Mouse (Mus musculus) lung, embryonic 16.5 days (tissue): Measurements from ENCODE around the gene Ephb6. TPM values are rescaled to one million over a fixed set of nuclear protein-coding genes. Genes with fewer than 3 reads are reported as not detected.
"Not testable (repeated sequence)": the region's sequence is repeated elsewhere in the genome, so short reads cannot be mapped to it uniquely, and the experiment has no call there.

Source experiments
- ATAC-seq: fragments of 200-750 bp; cut with Nextera tagmentation; 2 replicates; pipeline ENCODE4 v1.8.0; 2017; ENCODE audit warnings: low read depth, mild to moderate bottlenecking, moderate library complexity
- H3K27ac ChIP-seq: fragments of 300-500 bp; sonication (generic); 2 replicates; pipeline ENCODE4 v1.5.1; 2014; ENCODE audit warnings: mild to moderate bottlenecking, control low read depth, low read length
- H3K27me3 ChIP-seq: fragments of 300-500 bp; sonication (generic); 2 replicates; pipeline ENCODE4 v1.6.1; 2014; ENCODE audit warnings: low read depth, low read length, mixed read lengths; ENCODE audit not compliant: control insufficient read depth, insufficient read depth
- H3K36me3 ChIP-seq: fragments of 300-500 bp; sonication (generic); 2 replicates; pipeline ENCODE4 v1.6.1; 2014; ENCODE audit warnings: low read length; ENCODE audit not compliant: control insufficient read depth, insufficient read depth
- H3K4me1 ChIP-seq: fragments of 300-500 bp; sonication (generic); replicated peaks from 2 replicates; pipeline ENCODE4 v1.6.1; 2014; ENCODE audit warnings: low read length, mixed read lengths; ENCODE audit not compliant: control insufficient read depth, insufficient read depth
- H3K4me2 ChIP-seq: fragments of 300-500 bp; sonication (generic); 2 replicates; pipeline ENCODE4 v1.6.1; 2014; ENCODE audit warnings: low read depth, low read length, control low read depth
- H3K4me3 ChIP-seq: fragments of 300-500 bp; sonication (generic); 2 replicates; pipeline ENCODE4 v1.5.1; 2014; ENCODE audit warnings: mild to moderate bottlenecking, low read length, control low read depth
- H3K9ac ChIP-seq: fragments of 300-500 bp; sonication (generic); 2 replicates; pipeline ENCODE4 v1.6.1; 2014; ENCODE audit warnings: low read length, control low read depth
- H3K9me3 ChIP-seq: fragments of 300-500 bp; sonication (generic); 2 replicates; pipeline ENCODE4 v1.6.1; 2016; ENCODE audit warnings: low read length; ENCODE audit not compliant: control insufficient read depth
- WGBS: fragments of 180-500 bp; shearing (Covaris S2); extraction: QIAGEN DNeasy Blood & Tissue Kit; methylation state at CpG from one replicate; pipeline ENCODE4 v1.1.7; 2014; 5-methylcytosine and 5-hydroxymethylcytosine counted together
- polyA plus RNA-seq: library from polyadenylated mRNA; unstranded; fragments of >200 nt; fragmentation: Nextera tagmentation; extraction: Ambion mirVana; gene quantifications from 2 replicates; pipeline ENCODE4 v1.2.1, GENCODE M21; 2015

Gene Ephb6
- polyA plus RNA-seq = 12.0 and 15.6 TPM in 2 replicates

DNA sequence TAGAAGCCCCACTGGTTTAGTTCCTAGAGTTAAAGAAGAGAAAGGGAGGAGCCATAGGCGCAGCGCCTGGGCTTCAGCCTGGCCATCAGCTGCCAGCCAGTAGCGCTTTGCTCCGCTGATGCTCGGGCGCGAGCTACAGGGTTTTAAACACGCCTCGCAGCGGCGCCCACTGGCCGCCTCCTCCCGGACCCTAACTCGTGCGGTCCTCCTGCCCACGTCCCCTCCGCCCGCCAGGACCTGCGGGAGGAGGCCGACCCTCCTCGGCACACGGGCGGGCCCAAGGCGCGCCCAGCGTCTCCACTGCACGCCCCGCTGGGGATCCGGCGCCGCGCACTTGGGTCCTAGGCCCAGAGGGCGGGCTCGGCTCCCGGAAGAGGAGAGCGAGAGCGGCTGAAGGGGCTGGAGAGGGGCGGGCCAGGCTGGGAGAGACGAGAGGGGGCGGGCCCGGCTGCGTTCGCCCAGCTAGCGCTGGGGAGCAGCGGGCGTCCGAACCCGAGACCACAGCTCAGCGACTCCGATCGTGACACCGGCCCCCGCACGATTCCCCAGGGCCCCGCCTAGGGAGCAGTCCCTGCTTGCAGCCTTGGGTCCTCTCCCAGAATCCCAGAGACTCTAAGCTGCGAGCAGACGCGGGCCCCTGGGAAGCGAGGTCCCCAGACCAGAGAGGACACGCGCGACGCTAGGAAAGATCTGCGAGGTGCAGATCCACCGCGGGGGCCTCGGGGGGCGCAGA is at the start of gene Ephb6:
Ephb6 (plus strand) TSS at position 422 of the 733 bp plus-strand sequence.
- under 1% methylated on average over 63 of the region's 68 CpGs for WGBS

GRCm38 (mm10) chr6:41556389-41556788 is 48.9 kb upstream of the Ephb6 start:
- Histone ChIP-seq H3K36me3 (no peaks in the 10 kb centered on the region), H3K4me1 (no peaks in the 10 kb centered on the region), H3K9me3 (no peaks in the 10 kb centered on the region), H3K27me3 (no peaks in the 10 kb centered on the region), H3K27ac (no peak overlapping the region), H3K4me2 (no peak overlapping the region), H3K9ac (no peak overlapping the region), H3K4me3 (no peak overlapping the region)
- no peak for ATAC-seq

More for the DNA sequence above, at the start of gene Ephb6:
- H3K9me3 ChIP-seq = no peaks in the 10 kb centered on the region
- H3K4me1 ChIP-seq = peaks cover 9% of the 10 kb centered on the region
- no peaks in the 10 kb centered on the region for H3K36me3 ChIP-seq
- peak within 1 kb of the TSS; percentile 96 for H3K4me2 ChIP-seq
- peak; percentile 98 for ATAC-seq
- H3K27ac ChIP-seq = peak within 1 kb of the TSS; percentile 91
- peak within 1 kb of the TSS; percentile 80 for H3K9ac ChIP-seq
- H3K27me3 ChIP-seq = no peaks in the 10 kb centered on the region
- H3K4me3 ChIP-seq = peak within 1 kb of the TSS; percentile 77

GRCm38 (mm10) chr6:41557468-41557867 is 47.8 kb upstream of the Ephb6 start:
- no peak for ATAC-seq
- H3K9me3 ChIP-seq = no peaks in the 10 kb centered on the region
- H3K9ac ChIP-seq = no peak overlapping the region
- no peaks in the 10 kb centered on the region for H3K27me3 ChIP-seq
- no peak overlapping the region for H3K4me3 ChIP-seq
- no peak overlapping the region for H3K27ac ChIP-seq
- no peak overlapping the region for H3K4me2 ChIP-seq
- H3K4me1 ChIP-seq = no peaks in the 10 kb centered on the region
- WGBS = 77% methylated on average over 5 of the region's 5 CpGs
- no peaks in the 10 kb centered on the region for H3K36me3 ChIP-seq

GRCm38 (mm10) chr6:41558271-41558670 is 47.0 kb upstream of the Ephb6 start:
- 22% methylated on average over 2 of the region's 2 CpGs for WGBS
- H3K4me2 ChIP-seq = no peak overlapping the region
- no peak for ATAC-seq
- H3K27me3 ChIP-seq = no peaks in the 10 kb centered on the region
- H3K9me3 ChIP-seq = no peaks in the 10 kb centered on the region
- H3K27ac ChIP-seq = no peak overlapping the region
- no peak overlapping the region for H3K4me3 ChIP-seq
- H3K4me1 ChIP-seq = no peaks in the 10 kb centered on the region
- H3K36me3 ChIP-seq = no peaks in the 10 kb centered on the region
- H3K9ac ChIP-seq = no peak overlapping the region

- 40% methylated on average over 3 of the region's 3 CpGs for WGBS
Measured at GRCm38 (mm10) chr6:41559331-41559730, 46.0 kb upstream of the Ephb6 start.

GRCm38 (mm10) chr6:41560273-41560672 is 45.0 kb upstream of the Ephb6 start:
- no peaks in the 10 kb centered on the region for H3K9me3 ChIP-seq
- 78% methylated on average over 2 of the region's 2 CpGs for WGBS
- no peaks in the 10 kb centered on the region for H3K27me3 ChIP-seq
- H3K9ac ChIP-seq = no peak overlapping the region
- no peak overlapping the region for H3K4me2 ChIP-seq
- no peak for ATAC-seq
- no peak overlapping the region for H3K4me3 ChIP-seq
- H3K36me3 ChIP-seq = no peaks in the 10 kb centered on the region
- no peak overlapping the region for H3K27ac ChIP-seq
- H3K4me1 ChIP-seq = no peaks in the 10 kb centered on the region

More at GRCm38 (mm10) chr6:41559331-41559730, 46.0 kb upstream of the Ephb6 start:
- no peak for ATAC-seq
- Histone ChIP-seq H3K27ac (no peak overlapping the region), H3K4me3 (no peak overlapping the region), H3K27me3 (no peaks in the 10 kb centered on the region), H3K9me3 (no peaks in the 10 kb centered on the region), H3K9ac (no peak overlapping the region), H3K36me3 (no peaks in the 10 kb centered on the region), H3K4me2 (no peak overlapping the region), H3K4me1 (no peaks in the 10 kb centered on the region)

DNA sequence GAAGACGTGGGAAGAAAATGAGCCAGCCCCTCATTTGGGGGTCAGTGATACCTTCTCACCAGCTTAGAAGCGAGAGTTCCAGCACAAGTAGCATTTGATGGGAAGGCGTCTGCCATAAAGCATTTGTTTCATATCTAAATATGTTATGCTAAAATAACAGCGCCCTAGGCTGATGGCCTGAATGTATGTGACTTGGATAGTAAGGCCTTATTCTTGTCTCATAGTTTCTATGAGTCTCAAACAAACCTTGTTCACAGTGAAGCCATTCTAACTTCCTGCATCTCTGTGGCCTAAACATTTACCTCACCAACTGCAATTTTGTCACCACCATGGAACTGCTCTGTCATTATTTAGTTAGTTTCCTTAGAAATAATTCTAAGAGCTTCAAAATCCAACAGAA is 42.7 kb upstream of the Ephb6 start:
- no peak for ATAC-seq
- Histone ChIP-seq H3K4me3 (no peak overlapping the region; the same call in 1 of the 2 replicates), H3K9ac (no peak overlapping the region), H3K27me3 (no peaks in the 10 kb centered on the region), H3K9me3 (no peaks in the 10 kb centered on the region), H3K4me1 (no peaks in the 10 kb centered on the region), H3K4me2 (peak overlapping the region; percentile 9; the same call in 1 of the 2 replicates), H3K27ac (no peak overlapping the region), H3K36me3 (no peaks in the 10 kb centered on the region)
- 85% methylated on average over 4 of the region's 4 CpGs for WGBS

GRCm38 (mm10) chr6:41563104-41563951 is 42.0 kb upstream of the Ephb6 start:
- not testable (repeated sequence) for H3K9ac ChIP-seq, H3K27ac ChIP-seq, H3K4me1 ChIP-seq, H3K4me3 ChIP-seq, H3K36me3 ChIP-seq, H3K27me3 ChIP-seq, H3K4me2 ChIP-seq, H3K9me3 ChIP-seq
- 46% methylated on average over 4 of the region's 23 CpGs for WGBS
- 0 out of 2 replicates have a peak, but pooled peaks have one; percentile 41 for ATAC-seq

DNA sequence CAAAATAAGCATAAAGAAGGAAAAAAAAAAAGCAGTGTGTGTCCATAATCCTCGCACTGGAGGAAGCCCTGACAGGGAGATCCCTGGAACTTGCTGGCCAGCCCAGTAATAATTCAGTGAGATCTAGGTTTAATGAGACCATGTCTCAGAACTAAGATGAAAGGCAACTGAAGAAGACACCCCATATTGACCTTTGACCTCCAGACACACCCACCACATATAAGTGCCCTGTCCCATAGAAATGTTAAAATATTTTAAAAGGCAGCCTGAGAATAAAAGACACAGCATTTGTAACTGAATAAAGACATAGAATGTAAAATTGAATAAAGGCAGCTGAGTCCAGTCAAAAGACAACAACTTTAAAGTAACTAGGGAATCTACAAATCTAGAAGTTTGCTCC is 40.0 kb upstream of the Ephb6 start:
- H3K4me3 ChIP-seq = no peak overlapping the region
- H3K4me2 ChIP-seq = no peak overlapping the region
- no peaks in the 10 kb centered on the region for H3K9me3 ChIP-seq
- no peak overlapping the region for H3K9ac ChIP-seq
- H3K36me3 ChIP-seq = no peaks in the 10 kb centered on the region
- no peak for ATAC-seq
- no peaks in the 10 kb centered on the region for H3K4me1 ChIP-seq
- no peaks in the 10 kb centered on the region for H3K27me3 ChIP-seq
- WGBS = 68% methylated on average over 1 of the region's 1 CpGs
- no peak overlapping the region for H3K27ac ChIP-seq
